Mouse (Mus musculus): ENCODE data around the gene Mymx. TPM values are rescaled to one million over a fixed set of nuclear protein-coding genes. Genes with fewer than 3 reads are reported as not detected.
A peak's percentile ranks its signal among the peaks of the same experiment; 100 is the strongest.

The Mymx gene
- total RNA-seq, 2 experiments from 2014 or later = not detected

DNA sequence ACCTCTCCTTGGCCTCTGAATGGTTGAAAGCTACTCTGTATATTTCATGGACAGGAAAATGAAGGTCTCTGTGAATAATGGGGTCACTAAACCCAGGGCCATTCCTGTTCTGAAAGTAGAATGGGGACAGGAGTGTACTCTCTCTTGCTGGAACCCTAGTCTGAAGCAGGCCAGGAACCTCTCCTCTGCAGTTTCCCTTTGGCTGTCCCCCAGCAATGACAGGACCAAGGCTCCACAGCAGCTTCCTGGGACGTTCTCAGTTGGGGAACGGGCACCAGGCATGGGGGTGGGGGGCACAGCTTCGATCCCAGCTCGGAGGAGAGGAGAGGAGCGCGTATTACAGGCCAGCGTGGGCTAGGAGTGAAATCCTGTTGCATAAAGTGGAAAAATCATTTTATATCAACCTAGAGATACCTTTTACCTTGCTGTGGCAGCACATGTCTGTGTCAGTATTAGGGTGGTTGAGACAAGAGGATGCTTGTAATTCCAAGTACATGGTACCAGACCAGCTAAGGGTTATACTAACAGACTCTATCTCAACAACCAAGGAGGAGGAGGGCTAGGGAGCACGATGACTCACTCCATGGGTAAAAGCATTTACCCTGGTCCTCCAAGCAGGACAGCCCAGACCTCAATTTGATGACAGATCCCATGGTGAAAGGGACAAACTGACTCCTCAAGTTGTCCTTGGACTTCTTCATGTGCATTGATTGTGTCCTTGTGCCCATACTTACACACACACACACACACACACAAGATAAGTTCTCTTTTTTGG is 26.6 kb downstream of the Mymx start:
- ATAC-seq (replicated peaks; ENCODE audit: low FRiP score, low TSS enrichment, poor library complexity, severe bottlenecking) = no peak

DNA sequence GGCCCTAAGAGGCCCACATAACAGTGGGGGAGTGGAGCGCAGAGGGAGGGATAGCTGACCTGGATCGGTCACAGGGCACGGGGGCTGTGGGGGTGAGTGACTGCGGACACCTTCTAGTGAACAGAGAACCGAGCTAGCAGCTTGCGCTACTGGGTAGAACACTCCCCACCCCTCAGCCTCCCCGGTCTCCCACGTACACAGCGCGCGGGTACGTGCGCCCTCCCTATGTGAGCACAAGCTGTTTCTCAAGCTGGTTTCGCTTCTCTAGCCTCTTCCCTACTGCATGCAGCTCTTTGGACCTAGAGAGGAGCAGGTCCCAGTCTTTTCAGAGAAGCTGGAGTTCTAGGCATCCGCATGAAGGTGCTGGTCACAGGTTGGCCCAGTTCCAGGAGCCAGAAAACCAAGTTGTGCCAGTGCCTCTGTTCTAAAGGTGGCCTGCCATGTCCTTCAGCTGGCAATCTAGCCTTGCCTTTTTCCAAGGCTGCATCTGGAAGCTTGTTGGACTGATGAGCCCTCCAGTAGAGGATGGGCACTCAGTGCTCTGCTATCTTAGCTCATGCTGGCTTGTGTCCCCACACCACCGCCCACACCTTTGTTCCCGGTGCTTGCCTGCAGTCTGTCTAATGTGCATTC is 27.7 kb downstream of the Mymx start:
- peak; percentile 20 for ATAC-seq (replicated peaks; ENCODE audit: low FRiP score, low TSS enrichment, poor library complexity, severe bottlenecking)

DNA sequence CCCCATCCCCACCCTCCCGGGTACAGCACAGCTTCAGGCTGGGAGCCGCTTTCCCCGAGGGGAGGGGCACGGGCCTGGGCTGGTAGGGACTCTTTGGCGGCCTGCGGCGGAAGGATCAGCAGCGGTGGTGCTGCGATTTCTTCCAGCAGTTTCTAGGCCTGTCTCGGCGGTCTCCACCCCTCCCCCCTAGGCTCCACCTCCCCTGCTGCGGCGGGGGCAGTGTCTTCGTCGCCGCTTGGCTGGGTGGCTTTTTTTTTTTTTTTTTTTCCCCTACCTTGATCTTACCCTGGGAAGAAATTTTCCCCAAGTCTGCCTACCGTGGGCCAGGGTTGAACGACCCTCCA is 28.1 kb downstream of the Mymx start:
- peak; percentile 39 for ATAC-seq (replicated peaks; ENCODE audit: low FRiP score, low TSS enrichment, poor library complexity, severe bottlenecking)

- ATAC-seq (replicated peaks; ENCODE audit: low FRiP score, low TSS enrichment, poor library complexity, severe bottlenecking) = peak; percentile 68
Measured at GRCm38 (mm10) chr17:45573087-45573779, 28.7 kb downstream of the Mymx start, which contains the start of gene Hsp90ab1. Gene Hsp90ab1 (minus strand): TSS chr17:45573271.

DNA sequence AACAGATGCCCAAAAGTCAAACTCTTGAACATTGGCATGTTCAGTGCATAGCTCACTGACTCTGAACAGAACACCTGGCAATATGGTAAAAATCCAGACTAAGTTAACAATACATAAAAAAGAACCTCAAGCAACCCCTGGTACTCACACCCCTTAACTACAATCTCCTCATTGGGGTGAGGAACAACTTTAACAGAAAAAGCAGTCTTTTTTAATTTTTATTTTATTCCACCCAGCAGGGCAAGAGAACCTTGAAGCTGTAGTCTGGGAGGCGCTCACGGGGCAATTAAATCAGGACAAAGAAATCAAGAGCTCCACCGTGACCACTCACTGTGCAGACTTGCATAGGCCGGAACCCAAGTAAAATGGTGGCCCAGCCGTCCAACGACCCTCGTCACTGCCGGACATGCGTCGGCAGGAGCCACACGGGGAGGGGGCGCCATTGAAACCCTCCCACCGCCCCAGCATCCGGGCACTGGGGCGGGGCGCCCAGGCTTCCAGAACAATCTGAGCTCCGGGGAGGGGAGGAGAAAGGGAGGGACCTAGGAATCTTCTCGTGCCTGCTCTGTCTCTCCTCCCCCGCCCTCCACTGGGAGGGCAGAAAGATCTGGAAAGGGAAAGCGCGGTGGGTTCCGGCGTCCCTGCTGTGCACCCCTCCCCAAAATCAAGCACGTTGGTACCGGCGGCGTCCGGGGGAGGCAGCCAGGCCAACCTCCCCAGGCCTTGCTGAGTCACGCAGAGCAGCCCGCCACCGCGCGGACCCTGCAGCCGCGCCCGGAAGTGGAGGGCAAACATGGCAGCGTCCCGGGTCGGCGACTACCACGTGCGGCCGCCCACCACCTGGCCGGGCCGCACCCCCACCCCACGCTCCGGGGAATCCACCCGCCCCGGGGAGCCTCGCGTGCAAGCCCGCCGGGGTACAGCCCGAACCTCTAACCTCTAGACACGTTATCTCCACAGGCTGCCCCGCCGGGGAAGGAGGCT is 29.5 kb downstream of the Mymx start:
- peak; percentile 20 for ATAC-seq (replicated peaks; ENCODE audit: low FRiP score, low TSS enrichment, poor library complexity, severe bottlenecking)

DNA sequence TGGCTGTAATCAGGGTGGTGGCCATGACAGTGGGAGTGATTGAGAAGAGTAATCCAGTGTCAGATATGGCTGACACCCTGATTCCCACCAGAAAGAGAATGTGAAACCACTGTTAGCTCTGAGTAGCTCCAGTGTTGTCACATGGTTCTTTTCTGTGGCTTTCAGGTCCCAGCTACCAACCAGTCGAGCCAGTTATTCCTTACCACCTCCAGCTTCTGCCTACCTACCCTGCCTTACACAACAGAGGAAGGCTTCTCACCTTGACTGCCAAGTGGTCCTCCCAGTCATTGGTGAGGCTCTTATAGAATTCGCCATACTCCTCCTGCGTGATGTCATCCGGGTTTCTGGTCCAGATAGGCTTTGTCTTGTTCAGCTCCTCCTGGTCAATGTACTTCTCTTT is 31.9 kb downstream of the Mymx start:
- ATAC-seq (replicated peaks; ENCODE audit: low FRiP score, low TSS enrichment, poor library complexity, severe bottlenecking) = no peak

- ATAC-seq (replicated peaks; ENCODE audit: low FRiP score, low TSS enrichment, poor library complexity, severe bottlenecking) = no peak
Measured at GRCm38 (mm10) chr17:45568990-45569389, 32.9 kb downstream of the Mymx start.

DNA sequence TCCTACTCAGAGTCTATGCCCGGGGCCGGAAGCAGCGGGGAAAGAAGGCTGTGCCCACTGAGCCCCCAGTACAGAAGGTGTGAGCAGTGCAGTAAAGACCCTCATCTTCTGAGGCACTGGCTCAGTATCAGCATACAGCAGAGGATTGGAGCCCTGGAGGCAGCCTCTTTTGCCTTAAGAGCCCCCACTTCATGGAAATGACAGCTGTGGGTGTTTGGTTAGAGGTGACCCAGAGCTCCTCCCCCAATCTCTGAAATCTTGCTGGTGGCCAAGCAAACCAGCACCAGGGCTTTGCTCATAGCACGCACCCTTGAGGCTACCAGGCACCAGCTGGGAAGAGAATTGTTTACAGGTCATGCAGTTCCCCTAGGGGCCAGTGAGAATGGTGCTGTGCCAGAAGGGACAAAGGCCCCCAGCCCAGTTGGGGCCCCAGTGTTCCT is 34.7 kb downstream of the Mymx start:
- ATAC-seq (replicated peaks; ENCODE audit: low FRiP score, low TSS enrichment, poor library complexity, severe bottlenecking) = peak; percentile 5; the same call in 1 of the 2 replicates

- ATAC-seq (replicated peaks; ENCODE audit: low FRiP score, low TSS enrichment, poor library complexity, severe bottlenecking) = peak; percentile 19
Measured at GRCm38 (mm10) chr17:45566360-45567161, 35.3 kb downstream of the Mymx start.

DNA sequence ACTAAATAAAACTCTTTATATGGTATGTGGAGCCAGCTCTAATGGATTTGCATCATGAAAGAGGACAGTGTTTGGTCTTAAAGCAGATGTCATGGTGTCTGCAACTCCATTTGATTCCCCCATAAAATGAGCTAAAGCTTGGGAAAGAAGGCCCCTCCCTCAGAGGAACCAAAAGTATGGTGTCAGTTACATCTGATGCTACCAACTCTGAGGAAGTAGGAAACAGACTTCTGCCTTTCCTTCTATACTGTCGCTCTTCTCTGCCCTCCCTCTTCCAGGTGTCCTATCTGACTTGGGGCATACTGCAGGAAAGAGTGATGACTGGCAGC is 35.9 kb downstream of the Mymx start:
- no peak; the same call in 1 of the 2 replicates for ATAC-seq (replicated peaks; ENCODE audit: low FRiP score, low TSS enrichment, poor library complexity, severe bottlenecking)

GRCm38 (mm10) chr17:45565103-45565502 is 36.8 kb downstream of the Mymx start:
- ATAC-seq (replicated peaks; ENCODE audit: low FRiP score, low TSS enrichment, poor library complexity, severe bottlenecking) = no peak

DNA sequence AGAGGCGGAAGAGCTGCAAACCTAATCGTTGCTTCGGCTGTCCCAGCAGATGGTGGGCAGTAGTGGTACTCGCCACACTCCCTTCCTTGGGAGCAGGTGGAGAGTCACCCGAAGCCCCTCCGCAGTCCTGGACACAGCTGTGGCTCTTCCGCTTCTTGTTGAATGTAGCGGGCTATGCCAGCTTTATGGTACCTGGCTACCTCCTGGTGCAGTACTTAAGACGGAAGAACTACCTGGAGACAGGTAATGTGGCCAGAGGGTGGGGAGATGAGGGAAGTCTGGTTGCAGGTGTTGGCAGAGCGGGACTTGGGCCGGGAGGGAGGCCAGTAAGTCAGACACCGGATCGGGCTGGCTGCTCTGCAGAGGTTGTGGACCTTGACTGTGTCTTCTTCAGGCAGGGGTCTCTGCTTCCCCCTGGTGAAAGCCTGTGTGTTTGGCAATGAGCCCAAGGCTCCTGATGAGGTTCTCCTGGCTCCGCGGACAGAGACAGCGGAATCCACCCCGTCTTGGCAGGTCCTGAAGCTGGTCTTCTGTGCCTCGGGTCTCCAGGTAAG is 37.3 kb downstream of the Mymx start:
- no peak; the same call in 1 of the 2 replicates for ATAC-seq (replicated peaks; ENCODE audit: low FRiP score, low TSS enrichment, poor library complexity, severe bottlenecking)

DNA sequence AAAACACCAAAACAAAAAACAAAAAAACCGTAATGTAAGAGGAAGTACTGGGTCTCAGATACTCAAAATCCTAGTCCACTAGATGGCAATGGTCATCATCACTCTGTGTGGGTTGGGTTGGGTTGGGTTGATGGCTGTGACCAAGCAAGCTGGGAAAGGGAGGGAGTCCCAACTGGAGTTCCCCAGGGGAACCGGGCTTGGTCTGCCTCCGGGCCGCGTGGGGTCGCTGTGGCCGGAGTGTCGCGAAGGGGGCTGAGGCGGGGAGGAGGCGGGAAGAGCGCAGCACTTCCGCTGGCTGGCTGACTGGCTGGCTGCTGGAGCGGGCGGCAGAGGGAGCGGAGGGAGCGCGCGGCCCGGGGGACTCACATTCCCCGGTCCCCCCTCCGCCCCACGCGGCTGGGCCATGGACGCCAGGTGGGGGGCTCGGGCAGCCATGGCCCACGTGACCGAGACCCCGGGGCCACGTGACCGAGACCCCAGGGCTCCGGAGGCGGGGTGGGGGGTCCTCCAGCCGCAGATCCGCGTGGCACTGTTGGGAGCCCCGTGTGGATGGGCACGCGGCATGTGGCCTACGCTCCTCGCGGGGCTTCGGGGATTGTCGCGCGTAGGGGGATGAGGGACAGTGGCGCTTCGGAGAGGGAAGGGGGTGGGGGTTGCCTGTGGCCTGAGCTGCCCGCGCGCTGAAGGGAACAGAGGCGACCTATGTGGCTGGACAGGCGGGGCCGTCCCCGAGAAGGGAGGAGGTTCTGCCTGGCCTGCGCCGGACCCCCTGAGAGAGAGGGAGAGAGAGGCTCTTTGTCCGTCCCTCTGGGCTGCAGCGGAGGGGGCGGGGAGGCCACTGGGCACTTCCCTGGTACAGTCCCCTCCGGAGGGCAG is 38.0 kb downstream of the Mymx start, which contains the start of gene Slc35b2:
Slc35b2 (plus strand) TSS at position 220 of the 876 bp plus-strand sequence.
- peak; percentile 63 for ATAC-seq (replicated peaks; ENCODE audit: low FRiP score, low TSS enrichment, poor library complexity, severe bottlenecking)

DNA sequence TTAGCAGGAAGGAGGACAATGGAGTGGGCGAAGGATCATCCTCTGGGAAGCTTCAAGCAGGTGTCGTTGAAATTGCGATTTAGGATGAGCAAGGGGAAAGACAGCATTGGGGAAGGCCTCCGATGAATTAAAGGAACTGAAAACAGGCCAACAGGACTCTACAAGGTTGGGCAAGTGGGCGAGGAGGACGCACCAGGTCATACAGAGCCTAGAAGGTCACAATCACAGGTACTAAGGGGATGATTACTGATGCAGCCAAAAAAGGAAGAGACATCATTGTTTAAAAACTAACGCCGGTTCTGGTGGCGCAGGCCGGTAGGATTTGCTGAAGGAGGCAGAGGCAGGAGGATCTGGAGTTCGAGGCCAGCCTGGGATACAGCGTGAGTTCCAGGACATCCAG is 38.7 kb downstream of the Mymx start:
- no peak for ATAC-seq (replicated peaks; ENCODE audit: low FRiP score, low TSS enrichment, poor library complexity, severe bottlenecking)

- no peak for ATAC-seq (replicated peaks; ENCODE audit: low FRiP score, low TSS enrichment, poor library complexity, severe bottlenecking)
Measured at GRCm38 (mm10) chr17:45559732-45560525, 42.0 kb downstream of the Mymx start.

DNA sequence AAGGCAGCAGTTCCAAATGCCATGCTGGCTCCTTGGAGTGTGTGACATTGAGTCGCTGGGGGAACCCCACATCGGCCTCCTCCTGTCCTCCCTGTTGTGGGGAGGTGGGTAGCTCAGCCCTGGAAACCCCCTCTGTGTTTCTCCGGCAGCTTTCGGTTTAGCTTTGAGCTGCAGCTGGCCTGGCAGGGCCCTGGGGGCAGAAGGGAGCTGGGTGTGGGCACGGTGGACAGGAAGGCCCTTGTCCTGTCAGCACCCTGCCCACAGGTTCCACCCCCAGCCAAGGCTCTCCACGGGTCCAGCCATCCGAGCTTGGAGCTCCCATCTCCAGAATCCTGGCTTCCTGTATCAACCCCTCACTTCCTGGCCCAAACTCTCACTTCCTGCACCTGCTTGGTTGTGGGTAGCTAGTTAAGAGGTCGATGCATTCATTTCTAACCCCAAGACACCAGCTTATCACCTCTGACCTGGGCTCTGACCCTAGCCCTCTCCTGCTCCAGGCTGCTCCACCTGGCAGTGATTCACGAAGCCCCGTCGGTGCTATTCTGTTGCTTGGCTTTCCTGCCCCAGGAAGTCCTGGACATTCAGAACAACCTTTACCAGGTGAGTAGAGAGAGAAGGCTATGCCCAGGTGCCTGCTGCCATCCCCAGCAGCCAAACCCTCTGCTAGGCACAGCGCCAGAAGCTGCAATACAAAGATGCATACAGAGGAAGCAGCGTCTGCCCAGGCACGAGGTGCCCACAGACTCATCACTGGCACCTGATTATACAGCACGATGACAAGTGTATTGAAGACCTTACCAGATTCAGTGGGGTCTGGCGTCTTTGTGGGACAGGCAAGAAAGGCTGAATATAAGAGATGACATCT is 43.7 kb downstream of the Mymx start:
- ATAC-seq (replicated peaks; ENCODE audit: low FRiP score, low TSS enrichment, poor library complexity, severe bottlenecking) = no peak

Measured in megakaryocyte-erythroid progenitor cell, adult 5-6 weeks (primary cell).